Mouse (Mus musculus): ENCODE measurements around the gene 1110002E22Rik. TPM values are rescaled to one million over a fixed set of nuclear protein-coding genes. Genes with fewer than 3 reads are reported as not detected.

Gene 1110002E22Rik
- 0.48 and 0.64 TPM in 2 replicates for polyA plus RNA-seq (2015; fragmentation: Nextera tagmentation; extraction: Ambion mirVana)

DNA sequence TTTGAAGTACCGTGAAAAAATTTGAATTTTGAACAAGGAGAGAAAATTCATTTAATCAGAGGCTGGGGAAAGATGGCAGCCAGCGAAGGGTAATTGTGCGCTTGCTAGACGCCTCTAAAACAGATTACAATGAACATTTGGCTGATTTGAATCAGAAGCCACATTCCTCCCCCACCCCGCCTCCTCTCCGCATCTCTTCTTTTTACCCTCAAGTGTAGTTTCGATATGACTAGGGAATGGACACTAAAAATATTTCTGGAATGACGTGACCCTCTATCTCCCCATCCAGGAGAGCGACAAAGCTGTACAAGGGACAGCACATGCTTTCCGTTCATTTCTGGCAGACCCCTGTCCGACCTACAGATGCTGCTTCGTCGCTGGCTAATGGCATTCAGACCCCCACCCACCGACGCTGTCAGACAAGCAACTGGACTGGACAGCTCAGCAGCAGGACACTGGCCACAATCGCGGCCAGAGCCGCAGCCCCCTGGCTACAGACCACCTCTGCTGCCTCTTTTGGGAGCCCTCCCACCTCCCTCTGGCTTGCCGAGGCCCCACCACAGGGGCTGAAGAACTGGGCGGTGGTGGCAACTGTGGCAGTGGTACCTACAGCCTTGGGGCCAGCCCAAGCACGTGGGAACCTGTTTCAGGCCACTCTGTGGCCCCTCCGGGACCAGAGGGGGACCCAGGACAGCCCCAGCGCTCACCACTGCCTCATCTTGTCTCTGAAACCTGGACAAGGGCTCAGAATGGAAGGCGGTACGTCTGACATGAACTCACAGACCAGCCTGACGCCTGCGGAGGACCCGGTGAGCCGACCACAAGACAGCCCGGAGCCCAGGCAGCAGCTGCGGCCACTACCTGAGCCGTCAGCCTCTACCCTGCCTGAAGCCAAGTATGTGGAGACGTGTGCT, at the start of gene 1110002E22Rik:
Gene 1110002E22Rik (plus strand): TSS at position 321 of the 914 bp plus-strand sequence.
- Histone ChIP-seq H3K4me1 (peaks cover 17% of the 10 kb centered on the region), H3K27me3 (no peaks in the 10 kb centered on the region), H3K4me3 (no peak within 1 kb of the TSS), H3K9ac (no peak within 1 kb of the TSS), H3K36me3 (no peaks in the 10 kb centered on the region), H3K4me2 (peak within 1 kb of the TSS; percentile 30), H3K9me3 (no peaks in the 10 kb centered on the region), H3K27ac (peak within 1 kb of the TSS; percentile 45)
- WGBS, result 63% methylated on average over 33 of the region's 33 CpGs
- ATAC-seq (ENCODE audit: borderline replicate concordance, extremely low read depth, low FRiP score, low TSS enrichment), result 0 out of 2 replicates have a peak, but pooled peaks have one; percentile 17

GRCm38 (mm10) chr3:138016810-138017209, 48.0 kb upstream of the 1110002E22Rik start:
- no peak overlapping the region for H3K27ac ChIP-seq
- no peaks in the 10 kb centered on the region for H3K9me3 ChIP-seq
- no peak for ATAC-seq (ENCODE audit: borderline replicate concordance, extremely low read depth, low FRiP score, low TSS enrichment)
- no peak overlapping the region for H3K4me3 ChIP-seq
- H3K4me1 ChIP-seq, result no peaks in the 10 kb centered on the region
- H3K36me3 ChIP-seq, result no peaks in the 10 kb centered on the region
- no peaks in the 10 kb centered on the region for H3K27me3 ChIP-seq
- 87% methylated on average over 12 of the region's 12 CpGs for WGBS
- no peak overlapping the region for H3K4me2 ChIP-seq
- H3K9ac ChIP-seq, result no peak overlapping the region

DNA sequence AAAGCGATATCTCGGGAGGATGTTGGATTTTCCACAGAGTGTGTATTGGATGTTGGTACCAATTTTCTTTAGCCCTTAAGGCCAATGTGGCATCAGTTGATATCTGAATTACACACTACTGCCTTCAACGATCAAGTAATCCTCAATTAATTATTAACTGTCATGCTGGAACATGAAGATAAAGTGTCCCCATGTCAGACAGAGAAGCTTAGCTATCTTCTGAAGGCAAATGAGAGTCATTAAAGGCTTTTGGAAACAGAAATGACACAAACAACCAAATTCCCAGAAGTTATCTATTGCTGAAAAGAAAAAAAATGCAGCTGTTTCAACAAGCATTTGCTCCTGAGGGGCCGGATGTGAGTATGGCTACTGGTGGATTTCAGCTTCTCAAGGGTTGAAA, 42.8 kb upstream of the 1110002E22Rik start:
- H3K4me3 ChIP-seq, result no peak overlapping the region
- no peaks in the 10 kb centered on the region for H3K27me3 ChIP-seq
- no peaks in the 10 kb centered on the region for H3K4me1 ChIP-seq
- ATAC-seq (ENCODE audit: borderline replicate concordance, extremely low read depth, low FRiP score, low TSS enrichment), result no peak
- no peak overlapping the region for H3K4me2 ChIP-seq
- no peak overlapping the region for H3K27ac ChIP-seq
- H3K9ac ChIP-seq, result no peak overlapping the region
- WGBS, result 76% methylated on average over 4 of the region's 4 CpGs
- H3K9me3 ChIP-seq, result no peaks in the 10 kb centered on the region
- no peaks in the 10 kb centered on the region for H3K36me3 ChIP-seq

DNA sequence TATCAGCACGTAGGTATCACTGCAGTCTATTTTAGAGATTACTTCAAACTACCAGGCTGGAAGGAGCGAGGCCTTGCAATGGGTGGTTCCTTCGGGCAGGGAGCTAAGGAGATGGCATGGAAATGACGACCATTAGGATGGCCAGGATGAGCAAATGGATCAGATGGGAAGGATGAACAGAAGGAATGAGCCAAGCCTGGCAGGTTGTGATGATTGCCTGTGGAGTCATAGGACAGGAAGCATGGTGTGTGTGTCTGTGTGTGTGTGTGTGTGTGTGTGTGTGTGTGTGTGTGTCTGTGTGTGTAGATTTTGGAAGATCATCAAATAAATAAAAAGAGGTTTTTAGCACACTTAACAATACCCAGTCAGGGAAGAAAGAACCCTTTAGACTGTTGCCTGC, 42.2 kb upstream of the 1110002E22Rik start:
- Histone ChIP-seq H3K9me3 (no peaks in the 10 kb centered on the region), H3K4me3 (no peak overlapping the region), H3K27ac (no peak overlapping the region), H3K4me1 (no peaks in the 10 kb centered on the region), H3K36me3 (no peaks in the 10 kb centered on the region), H3K9ac (no peak overlapping the region), H3K4me2 (no peak overlapping the region), H3K27me3 (no peaks in the 10 kb centered on the region)
- ATAC-seq (ENCODE audit: borderline replicate concordance, extremely low read depth, low FRiP score, low TSS enrichment), result no peak
- WGBS, result 87% methylated on average over 4 of the region's 4 CpGs

GRCm38 (mm10) chr3:138026286-138026685, 38.6 kb upstream of the 1110002E22Rik start:
- H3K9ac ChIP-seq, result no peak overlapping the region
- no peak for ATAC-seq (ENCODE audit: borderline replicate concordance, extremely low read depth, low FRiP score, low TSS enrichment)
- no peak overlapping the region for H3K27ac ChIP-seq
- 53% methylated on average over 10 of the region's 10 CpGs for WGBS
- no peaks in the 10 kb centered on the region; the same call in 1 of the 2 replicates for H3K4me1 ChIP-seq
- H3K9me3 ChIP-seq, result no peaks in the 10 kb centered on the region
- H3K4me2 ChIP-seq, result no peak overlapping the region
- no peak overlapping the region for H3K4me3 ChIP-seq
- no peaks in the 10 kb centered on the region for H3K27me3 ChIP-seq
- H3K36me3 ChIP-seq, result no peaks in the 10 kb centered on the region

DNA sequence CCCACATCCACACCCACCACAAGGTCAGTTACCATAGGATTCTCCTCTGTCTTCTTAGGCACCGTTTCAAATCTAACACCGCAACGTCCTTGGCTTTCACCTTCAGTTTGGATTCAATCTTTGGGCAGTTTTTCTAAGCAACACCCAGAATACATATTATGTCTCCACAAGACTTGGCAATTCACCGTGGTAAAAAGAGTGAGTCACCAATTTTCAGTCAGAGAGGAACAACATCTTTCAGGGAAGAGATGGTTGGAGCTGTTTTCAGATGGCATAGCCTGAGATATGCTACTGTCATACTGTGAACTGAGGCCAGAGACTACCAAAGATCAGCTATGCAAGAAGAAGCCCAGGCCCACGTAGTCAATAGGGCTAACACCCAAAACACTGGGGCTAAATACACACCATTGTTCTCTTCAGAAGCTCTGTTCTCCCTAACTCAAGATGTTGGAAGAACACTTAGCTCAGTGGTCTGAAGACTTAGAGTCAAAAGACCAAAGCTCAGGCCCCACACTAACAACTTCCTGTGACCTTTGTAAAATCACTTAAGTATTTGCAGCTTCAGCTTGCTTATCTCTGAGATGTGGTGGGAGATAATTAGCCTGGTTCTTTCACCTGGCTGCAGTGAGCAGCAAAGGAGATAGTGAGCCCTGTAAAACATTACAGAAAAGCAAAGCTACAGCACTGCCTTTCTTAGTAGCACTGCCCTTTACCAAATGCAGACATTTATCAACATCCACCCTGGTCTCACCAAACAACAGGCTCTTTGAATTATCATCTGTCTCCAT, 37.1 kb upstream of the 1110002E22Rik start:
- Histone ChIP-seq H3K4me2 (no peak overlapping the region), H3K9me3 (no peaks in the 10 kb centered on the region), H3K4me3 (no peak overlapping the region), H3K27me3 (no peaks in the 10 kb centered on the region), H3K27ac (no peak overlapping the region), H3K36me3 (no peaks in the 10 kb centered on the region), H3K4me1 (no peaks in the 10 kb centered on the region; the same call in 1 of the 2 replicates), H3K9ac (no peak overlapping the region)
- 57% methylated on average over 5 of the region's 5 CpGs for WGBS
- no peak for ATAC-seq (ENCODE audit: borderline replicate concordance, extremely low read depth, low FRiP score, low TSS enrichment)

- H3K4me2 ChIP-seq, result no peak overlapping the region
- WGBS, result 79% methylated on average over 5 of the region's 5 CpGs
- no peak for ATAC-seq (ENCODE audit: borderline replicate concordance, extremely low read depth, low FRiP score, low TSS enrichment)
- H3K4me3 ChIP-seq, result no peak overlapping the region
- H3K9ac ChIP-seq, result no peak overlapping the region
- no peaks in the 10 kb centered on the region for H3K9me3 ChIP-seq
- H3K36me3 ChIP-seq, result no peaks in the 10 kb centered on the region
- no peaks in the 10 kb centered on the region for H3K27me3 ChIP-seq
- no peak overlapping the region for H3K27ac ChIP-seq
- no peaks in the 10 kb centered on the region; the same call in 1 of the 2 replicates for H3K4me1 ChIP-seq
Observed at GRCm38 (mm10) chr3:138029351-138029750, 35.5 kb upstream of the 1110002E22Rik start.

DNA sequence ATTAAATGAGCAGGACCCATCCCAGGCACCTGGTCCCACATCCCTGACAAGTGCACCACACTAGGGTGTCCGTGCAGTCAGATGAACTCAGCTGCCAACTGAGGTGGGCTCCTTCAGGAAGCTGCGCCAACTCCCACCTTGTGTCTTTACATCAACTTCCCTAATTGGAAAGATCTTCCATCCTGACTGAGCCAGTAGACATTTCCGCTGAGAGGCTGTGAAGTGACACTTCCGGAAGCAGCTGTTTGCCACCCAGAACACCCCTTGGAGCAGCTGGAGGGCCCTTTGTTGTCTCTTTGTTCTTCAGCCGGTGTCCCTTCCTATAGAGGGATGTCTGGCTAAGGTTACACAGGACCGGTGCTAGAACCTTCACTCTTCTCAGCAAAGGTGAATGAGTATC, 34.3 kb upstream of the 1110002E22Rik start:
- H3K36me3 ChIP-seq, result no peaks in the 10 kb centered on the region
- H3K27me3 ChIP-seq, result no peaks in the 10 kb centered on the region
- H3K9ac ChIP-seq, result no peak overlapping the region
- WGBS, result 74% methylated on average over 6 of the region's 6 CpGs
- ATAC-seq (ENCODE audit: borderline replicate concordance, extremely low read depth, low FRiP score, low TSS enrichment), result no peak
- no peak overlapping the region for H3K27ac ChIP-seq
- H3K4me1 ChIP-seq, result no peaks in the 10 kb centered on the region; the same call in 1 of the 2 replicates
- no peak overlapping the region for H3K4me3 ChIP-seq
- H3K4me2 ChIP-seq, result no peak overlapping the region
- no peaks in the 10 kb centered on the region for H3K9me3 ChIP-seq

DNA sequence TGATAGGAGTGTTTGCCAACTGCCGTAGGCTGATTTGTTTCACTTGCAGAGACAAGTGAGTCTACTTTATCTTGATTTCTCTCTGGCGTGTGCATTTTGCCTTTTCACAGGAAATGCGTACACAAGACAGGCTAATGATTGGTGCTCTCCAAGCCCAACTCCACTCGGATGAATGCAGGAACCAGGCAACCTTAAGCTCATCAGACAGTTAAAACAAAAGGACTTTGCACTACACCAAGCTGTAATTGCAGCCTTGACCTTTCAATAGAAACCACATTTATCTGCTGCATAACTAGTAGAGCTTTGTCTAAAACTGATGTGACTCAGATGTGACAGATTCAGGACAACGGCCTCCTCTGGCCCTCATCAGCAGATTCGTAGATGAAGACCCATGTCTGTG, 30.9 kb upstream of the 1110002E22Rik start:
- no peak overlapping the region for H3K27ac ChIP-seq
- no peak overlapping the region for H3K9ac ChIP-seq
- WGBS, result 53% methylated on average over 6 of the region's 6 CpGs
- no peaks in the 10 kb centered on the region for H3K4me1 ChIP-seq
- ATAC-seq (ENCODE audit: borderline replicate concordance, extremely low read depth, low FRiP score, low TSS enrichment), result no peak
- H3K4me2 ChIP-seq, result no peak overlapping the region
- no peaks in the 10 kb centered on the region for H3K9me3 ChIP-seq
- H3K36me3 ChIP-seq, result no peaks in the 10 kb centered on the region
- no peak overlapping the region for H3K4me3 ChIP-seq
- no peaks in the 10 kb centered on the region for H3K27me3 ChIP-seq

DNA sequence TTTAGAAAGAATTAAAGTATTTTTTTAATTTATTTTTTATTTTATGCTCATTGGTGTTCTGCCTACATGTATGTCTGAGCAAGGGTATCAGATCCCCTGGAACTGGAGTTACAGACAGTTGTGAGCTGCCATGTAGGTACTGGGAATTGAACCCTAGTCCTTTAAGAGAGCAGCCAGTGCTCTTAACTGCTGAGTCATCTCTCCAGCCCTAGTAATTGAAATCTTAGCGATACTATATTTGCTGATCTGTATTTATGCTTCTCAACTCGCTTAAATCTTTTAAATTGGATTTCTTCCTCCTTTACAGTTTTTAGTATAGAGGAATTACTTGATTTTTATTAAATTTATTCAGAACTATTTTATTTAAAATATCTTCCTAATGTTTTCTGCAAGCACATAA, 23.9 kb upstream of the 1110002E22Rik start:
- Histone ChIP-seq H3K36me3 (no peaks in the 10 kb centered on the region), H3K27me3 (no peaks in the 10 kb centered on the region), H3K4me2 (no peak overlapping the region), H3K4me1 (no peaks in the 10 kb centered on the region), H3K4me3 (no peak overlapping the region), H3K9ac (no peak overlapping the region), H3K27ac (no peak overlapping the region), H3K9me3 (no peaks in the 10 kb centered on the region)
- no peak for ATAC-seq (ENCODE audit: borderline replicate concordance, extremely low read depth, low FRiP score, low TSS enrichment)
- 76% methylated on average over 2 of the region's 2 CpGs for WGBS

DNA sequence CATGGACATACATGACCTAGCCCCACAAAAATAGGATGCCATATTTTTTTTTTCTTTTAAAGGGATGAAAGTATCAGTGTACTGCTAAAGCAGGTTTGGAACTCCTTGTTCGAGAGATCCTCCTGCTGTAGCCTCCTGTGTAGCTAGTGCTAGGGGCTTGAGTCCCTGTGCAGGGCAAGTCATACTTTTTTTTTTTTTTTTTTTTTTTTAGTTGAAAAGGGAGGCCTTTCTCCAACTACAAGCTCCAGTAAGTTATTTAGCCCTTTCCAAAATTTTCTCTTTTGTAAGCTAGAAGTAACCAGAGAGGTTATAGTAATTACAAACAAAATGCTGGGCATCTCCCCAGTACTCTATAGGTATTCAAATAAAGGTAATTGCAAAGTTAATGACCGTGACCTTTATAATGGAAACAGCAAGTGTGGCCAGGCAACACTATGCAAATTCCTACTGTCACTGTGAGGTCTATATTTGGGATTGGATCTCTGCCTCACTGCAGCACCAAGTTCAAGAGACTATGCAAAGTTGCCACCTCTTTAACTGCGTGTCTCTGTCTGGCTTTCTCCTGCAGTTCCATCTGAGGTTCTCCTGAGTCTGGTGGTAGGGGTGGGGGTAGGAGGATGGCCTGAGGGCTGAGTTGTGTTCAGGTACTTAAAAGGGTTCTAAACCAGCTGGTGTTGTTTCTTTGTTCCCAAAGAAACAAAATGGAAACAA, 23.1 kb upstream of the 1110002E22Rik start:
- no peak overlapping the region for H3K4me2 ChIP-seq
- ATAC-seq (ENCODE audit: borderline replicate concordance, extremely low read depth, low FRiP score, low TSS enrichment), result no peak
- no peak overlapping the region for H3K4me3 ChIP-seq
- WGBS, result 79% methylated on average over 3 of the region's 3 CpGs
- H3K36me3 ChIP-seq, result no peaks in the 10 kb centered on the region
- no peaks in the 10 kb centered on the region for H3K9me3 ChIP-seq
- no peaks in the 10 kb centered on the region for H3K27me3 ChIP-seq
- H3K9ac ChIP-seq, result no peak overlapping the region
- no peaks in the 10 kb centered on the region for H3K4me1 ChIP-seq
- H3K27ac ChIP-seq, result no peak overlapping the region
